Mouse (Mus musculus) neutrophil, adult 65 days (primary cell): Measurements from ENCODE around the gene Cbfa2t3. TPM values are rescaled to one million over a fixed set of nuclear protein-coding genes. Genes with fewer than 3 reads are reported as not detected.

Experiments
- total RNA-seq: library from RNA; stranded (reverse); gene quantifications from 2 replicates; pipeline ENCODE4 v1.2.4, GENCODE M21; 2023

Gene Cbfa2t3
- total RNA-seq, result 13.8 and 15.5 TPM in 2 replicates

DNA sequence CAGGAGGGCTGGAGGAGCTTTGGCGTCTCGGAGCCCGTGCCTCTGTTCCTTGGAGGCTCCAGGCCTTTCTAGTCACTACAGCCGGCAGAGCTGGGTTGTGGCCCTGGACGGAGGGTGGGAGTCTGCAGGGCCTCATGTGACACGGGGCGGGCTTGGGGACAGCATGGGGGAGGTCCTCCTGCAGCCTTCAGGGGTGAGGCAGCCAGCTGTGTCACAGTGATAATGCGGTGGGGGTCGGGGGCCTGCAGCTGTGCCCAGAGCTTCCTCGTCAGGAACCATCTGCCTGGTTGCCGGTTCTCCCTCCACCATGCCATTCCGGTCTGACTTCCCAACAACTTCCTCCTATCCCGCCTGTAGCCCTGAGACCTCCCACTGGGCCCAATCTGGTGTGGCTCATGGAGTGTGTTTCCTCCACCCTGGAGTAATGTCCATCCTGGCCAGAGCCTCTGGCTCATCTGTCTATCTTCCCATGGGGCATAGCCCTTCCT is at the start of gene Cbfa2t3:
Gene Cbfa2t3 (minus strand): TSS at position 105 of the 488 bp plus-strand sequence.

DNA sequence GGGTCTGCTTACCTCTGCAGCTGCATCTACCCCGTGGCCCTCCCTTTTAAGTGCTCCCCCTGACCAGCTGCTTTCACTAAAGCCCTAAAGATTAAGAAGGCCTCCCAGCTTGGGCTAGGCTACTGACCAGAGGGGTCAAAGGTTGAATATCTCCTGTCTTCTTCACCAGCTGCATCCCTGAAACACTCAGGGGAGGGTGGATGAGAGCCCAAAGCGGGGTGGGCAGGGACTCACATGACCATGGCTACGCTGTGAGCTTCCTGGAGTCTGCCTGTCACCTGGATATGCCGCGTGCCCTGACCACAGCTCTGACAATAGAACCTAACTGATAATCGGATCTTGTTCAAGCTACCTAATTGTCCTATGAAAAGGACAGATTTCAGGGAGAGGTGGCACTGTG is 76.2 kb downstream of the Cbfa2t3 start, which contains the start of gene Pabpn1l:
Gene Pabpn1l (minus strand): TSS at position 13 of the 400 bp plus-strand sequence.

DNA sequence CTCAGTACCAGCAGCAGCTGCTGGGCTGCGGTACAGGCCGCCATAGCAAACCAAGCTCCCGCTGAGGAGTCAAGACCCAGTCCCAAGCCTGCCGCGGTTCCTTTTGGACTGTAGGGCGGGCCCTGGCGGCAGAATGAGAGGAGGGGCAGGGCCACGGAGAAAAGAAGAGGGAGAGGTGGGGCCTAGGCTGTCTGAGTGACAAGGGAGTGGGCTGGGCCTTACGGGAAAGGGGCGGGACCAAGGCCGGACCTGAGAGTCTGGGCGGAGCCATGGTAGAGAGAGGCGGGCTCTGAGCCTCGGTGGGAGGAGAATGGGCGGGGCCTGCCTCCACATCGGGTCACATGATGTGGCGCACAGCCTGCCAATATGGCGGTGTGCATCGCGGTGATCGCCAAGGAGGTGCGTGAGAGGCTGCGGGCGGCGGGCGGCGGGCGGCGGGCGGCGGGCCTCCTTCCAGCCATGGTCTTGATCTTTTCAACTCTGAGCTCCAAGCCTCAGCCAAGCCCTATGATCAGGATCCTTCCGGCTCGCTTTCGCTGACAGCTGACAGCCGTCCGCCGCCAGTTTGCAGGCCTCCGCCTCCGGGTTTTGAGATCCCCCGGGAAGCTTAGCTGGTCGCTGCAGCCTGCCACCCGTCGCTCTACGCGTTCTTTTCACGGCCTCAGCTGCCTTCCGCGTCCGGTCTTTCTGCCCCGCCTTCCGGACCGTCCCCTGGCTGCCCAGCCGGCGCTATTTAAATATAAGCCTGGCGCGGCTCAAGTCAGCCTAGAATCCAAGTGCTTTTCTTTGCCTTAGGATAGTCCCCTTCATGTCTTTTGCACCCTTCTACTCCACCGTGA is 87.4 kb downstream of the Cbfa2t3 start, which contains the start of the genes Galns and Trappc2l:
Gene Galns (minus strand): TSS at position 169 of the 839 bp plus-strand sequence.
Gene Trappc2l (plus strand): TSS at position 346 of the 839 bp plus-strand sequence.

DNA sequence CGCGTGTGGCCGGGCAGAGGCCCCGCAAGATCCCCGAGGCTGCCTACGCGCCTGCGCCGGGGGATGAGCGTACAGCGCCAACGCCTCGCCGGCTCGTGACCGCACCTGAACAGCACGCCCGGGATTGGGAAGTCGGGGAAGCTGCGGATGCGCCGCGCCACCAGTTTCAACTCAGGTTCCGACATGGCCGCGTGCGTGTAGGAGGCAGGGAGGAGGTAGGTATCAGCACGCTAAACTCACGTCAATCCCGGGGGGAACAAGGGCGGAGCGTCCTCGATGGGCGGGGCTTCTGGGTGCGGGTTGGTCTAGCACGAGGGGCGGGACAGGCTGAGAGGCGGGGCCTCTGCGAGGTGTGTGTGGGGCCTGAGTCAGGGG is 122.3 kb downstream of the Cbfa2t3 start, which contains the start of gene Aprt:
Gene Aprt (minus strand): TSS at position 262 of the 375 bp plus-strand sequence.

Other genes starting within 250 kb of the Cbfa2t3 start
- not detected in 2 replicates for gene Snai3, start 238.4 kb downstream of the Cbfa2t3 start, total RNA-seq
- 47.1 and 54.5 TPM in 2 replicates for gene Rnf166, start 223.0 kb downstream of the Cbfa2t3 start, total RNA-seq
- gene Ctu2, start 223.0 kb downstream of the Cbfa2t3 start, total RNA-seq, result 13.2 and 15.3 TPM in 2 replicates
- gene Piezo1, start 147.8 kb downstream of the Cbfa2t3 start, total RNA-seq, result 24.0 and 38.7 TPM in 2 replicates
- 56.1 and 75.3 TPM in 2 replicates for gene Cdt1, start 131.1 kb downstream of the Cbfa2t3 start, total RNA-seq
- 160 and 176 TPM in 2 replicates for gene Aprt, start 122.2 kb downstream of the Cbfa2t3 start, total RNA-seq
- 74.4 and 111 TPM in 2 replicates for gene Galns, start 87.6 kb downstream of the Cbfa2t3 start, total RNA-seq
- 38.8 and 41.0 TPM in 2 replicates for gene Trappc2l, start 87.5 kb downstream of the Cbfa2t3 start, total RNA-seq
- not detected in 2 replicates for gene Pabpn1l, start 76.4 kb downstream of the Cbfa2t3 start, total RNA-seq
- 3.9 and 7.3 TPM in 2 replicates for gene Acsf3, start 76.4 kb upstream of the Cbfa2t3 start, total RNA-seq
- gene Cdh15, start 148.9 kb upstream of the Cbfa2t3 start, total RNA-seq, result not detected in 2 replicates